Mouse (Mus musculus) neural tube, embryonic 14.5 days (tissue): Measurements from ENCODE around the gene Slc37a3. TPM values are rescaled to one million over a fixed set of nuclear protein-coding genes. Genes with fewer than 3 reads are reported as not detected.

Experiments used
- ATAC-seq: fragments of 200-750 bp; cut with Nextera tagmentation; 2 replicates; pipeline ENCODE4 v1.8.0; 2017; ENCODE audit warnings: low read depth, mild to moderate bottlenecking, moderate TSS enrichment, moderate library complexity
- H3K27ac ChIP-seq: fragments of 300-500 bp; sonication (generic); 2 replicates; pipeline ENCODE4 v1.5.1; 2014; ENCODE audit warnings: low read depth, mild to moderate bottlenecking, control low read depth, low read length, moderate library complexity, mixed read lengths
- H3K27me3 ChIP-seq: fragments of 300-500 bp; sonication (generic); 2 replicates; pipeline ENCODE4 v1.6.1; 2014; ENCODE audit warnings: low read length; ENCODE audit not compliant: control insufficient read depth, insufficient read depth
- H3K36me3 ChIP-seq: fragments of 300-500 bp; sonication (generic); 2 replicates; pipeline ENCODE4 v1.6.1; 2014; ENCODE audit warnings: low read length, mixed read lengths; ENCODE audit not compliant: control insufficient read depth, insufficient read depth
- H3K4me1 ChIP-seq: fragments of 300-500 bp; sonication (generic); 2 replicates; pipeline ENCODE4 v1.6.1; 2014; ENCODE audit warnings: low read length; ENCODE audit not compliant: control insufficient read depth, insufficient read depth
- H3K4me2 ChIP-seq: fragments of 300-500 bp; sonication (generic); 2 replicates; pipeline ENCODE4 v1.6.1; 2014; ENCODE audit warnings: mild to moderate bottlenecking, low read depth, low read length, control low read depth
- H3K4me3 ChIP-seq: fragments of 300-500 bp; sonication (generic); 2 replicates; pipeline ENCODE4 v1.5.1; 2014; ENCODE audit warnings: low read depth, low read length, control low read depth, mixed read lengths
- H3K9ac ChIP-seq: fragments of 300-500 bp; sonication (generic); replicated peaks from 2 replicates; pipeline ENCODE4 v1.6.1; 2014; ENCODE audit warnings: low read depth, mild to moderate bottlenecking, control low read depth, low read length, mixed read lengths
- H3K9me3 ChIP-seq: fragments of 300-500 bp; sonication (generic); 2 replicates; pipeline ENCODE4 v1.6.1; 2016; ENCODE audit warnings: low read length; ENCODE audit not compliant: control insufficient read depth
- WGBS: fragments of 180-500 bp; shearing (Covaris S2); extraction: QIAGEN DNeasy Blood & Tissue Kit; methylation state at CpG from one replicate; pipeline ENCODE4 v1.1.7; 2014; 5-methylcytosine and 5-hydroxymethylcytosine counted together
- polyA plus RNA-seq: library from polyadenylated mRNA; unstranded; fragments of >200 nt; fragmentation: Nextera tagmentation; extraction: Ambion mirVana; gene quantifications from 2 replicates; pipeline ENCODE4 v1.2.1, GENCODE M21; 2014

Slc37a3 gene
- polyA plus RNA-seq, 1 experiment from 2014 or later = 60.5 TPM

DNA sequence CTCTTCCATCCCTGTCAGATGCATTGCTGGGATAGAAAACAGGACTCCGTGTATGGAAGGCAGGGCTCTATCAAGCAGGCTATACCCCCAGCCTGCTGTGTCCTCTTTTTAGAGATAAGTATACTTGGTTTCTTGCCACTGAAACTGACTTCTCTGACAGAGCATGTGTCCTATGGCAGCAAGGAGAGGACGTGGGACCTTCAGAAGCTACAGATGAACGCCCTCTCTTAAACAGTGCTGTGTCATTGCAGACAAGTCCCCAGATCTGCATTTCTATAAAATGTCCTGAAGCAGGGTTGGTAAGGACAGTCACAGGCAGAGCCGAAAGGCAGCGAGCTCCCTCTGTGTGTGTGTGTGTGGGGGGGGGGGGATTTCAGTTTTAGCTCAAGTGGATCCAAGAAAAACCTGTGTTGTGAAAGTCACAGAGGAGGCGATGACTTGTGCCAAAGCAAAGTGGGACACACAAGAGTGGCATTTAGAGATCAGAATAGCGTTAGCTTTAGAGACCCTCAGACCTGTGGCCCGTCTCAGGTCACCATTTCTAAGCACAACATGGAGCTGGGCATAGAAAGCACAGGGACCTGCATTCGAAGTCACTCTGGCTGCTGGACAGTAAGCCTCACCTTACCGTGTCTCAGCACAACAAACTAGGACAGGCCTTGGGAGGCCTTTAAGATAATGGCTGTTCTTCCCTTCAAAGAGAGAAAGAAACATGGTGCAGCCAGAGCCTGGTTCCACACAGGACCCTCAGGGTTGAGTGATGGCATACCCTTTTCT is 59.4 kb downstream of the Slc37a3 start:
- 91% methylated on average over 10 of the region's 10 CpGs for WGBS
- Histone ChIP-seq H3K36me3 (no peaks in the 10 kb centered on the region), H3K9me3 (no peaks in the 10 kb centered on the region), H3K4me1 (no peaks in the 10 kb centered on the region), H3K27ac (no peak overlapping the region), H3K9ac (no peak overlapping the region), H3K27me3 (no peaks in the 10 kb centered on the region), H3K4me3 (no peak overlapping the region), H3K4me2 (no peak overlapping the region)
- ATAC-seq = no peak

GRCm38 (mm10) chr6:39316089-39316488 is 61.4 kb downstream of the Slc37a3 start:
- Histone ChIP-seq H3K4me1 (no peaks in the 10 kb centered on the region), H3K4me2 (no peak overlapping the region), H3K4me3 (no peak overlapping the region), H3K9me3 (no peaks in the 10 kb centered on the region), H3K36me3 (no peaks in the 10 kb centered on the region), H3K27ac (no peak overlapping the region), H3K27me3 (no peaks in the 10 kb centered on the region), H3K9ac (no peak overlapping the region)
- ATAC-seq = no peak
- 92% methylated on average over 6 of the region's 6 CpGs for WGBS

GRCm38 (mm10) chr6:39314461-39314860 is 63.0 kb downstream of the Slc37a3 start:
- Histone ChIP-seq H3K27ac (no peak overlapping the region), H3K36me3 (no peaks in the 10 kb centered on the region), H3K27me3 (no peaks in the 10 kb centered on the region), H3K4me2 (no peak overlapping the region), H3K4me3 (no peak overlapping the region), H3K4me1 (no peaks in the 10 kb centered on the region), H3K9me3 (no peaks in the 10 kb centered on the region), H3K9ac (no peak overlapping the region)
- WGBS = 91% methylated on average over 12 of the region's 12 CpGs
- no peak for ATAC-seq

- Histone ChIP-seq H3K36me3 (no peaks in the 10 kb centered on the region), H3K4me2 (no peak overlapping the region), H3K27me3 (no peaks in the 10 kb centered on the region), H3K4me3 (no peak overlapping the region), H3K9ac (no peak overlapping the region), H3K27ac (no peak overlapping the region), H3K9me3 (no peaks in the 10 kb centered on the region), H3K4me1 (no peaks in the 10 kb centered on the region)
- WGBS = 91% methylated on average over 3 of the region's 3 CpGs
- no peak for ATAC-seq
Observed at GRCm38 (mm10) chr6:39311786-39312185, 65.7 kb downstream of the Slc37a3 start.

- WGBS = 14% methylated on average over 6 of the region's 6 CpGs
- Histone ChIP-seq H3K4me3 (no peak overlapping the region), H3K9me3 (no peaks in the 10 kb centered on the region), H3K9ac (no peak overlapping the region), H3K36me3 (no peaks in the 10 kb centered on the region), H3K4me1 (no peaks in the 10 kb centered on the region), H3K27me3 (no peaks in the 10 kb centered on the region), H3K27ac (no peak overlapping the region), H3K4me2 (no peak overlapping the region)
- ATAC-seq = no peak
Observed at GRCm38 (mm10) chr6:39304371-39304874, 73.1 kb downstream of the Slc37a3 start.

DNA sequence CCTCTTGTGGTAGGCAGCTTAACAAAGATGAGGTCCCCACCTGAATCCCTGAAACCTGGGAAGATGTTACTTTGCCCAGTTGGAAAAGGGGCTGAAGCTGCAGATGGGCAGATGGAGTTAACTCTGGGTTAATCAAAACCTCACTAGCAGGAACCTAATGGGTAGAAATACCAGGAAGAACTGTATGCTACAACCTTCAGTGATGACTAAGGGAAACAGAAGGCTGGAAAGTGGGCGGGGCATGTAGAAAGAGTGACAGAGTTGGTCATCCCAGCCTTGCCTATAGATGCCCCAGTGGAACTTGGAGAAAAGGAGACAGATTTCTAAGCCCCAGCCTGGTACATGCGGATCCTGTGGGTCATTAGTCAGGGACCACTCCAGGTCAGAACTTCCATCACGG is 76.0 kb downstream of the Slc37a3 start:
- ATAC-seq = no peak
- Histone ChIP-seq H3K4me2 (no peak overlapping the region), H3K27ac (no peak overlapping the region), H3K27me3 (no peaks in the 10 kb centered on the region), H3K9me3 (no peaks in the 10 kb centered on the region), H3K4me1 (no peaks in the 10 kb centered on the region), H3K9ac (no peak overlapping the region), H3K36me3 (no peaks in the 10 kb centered on the region), H3K4me3 (no peak overlapping the region)
- 89% methylated on average over 3 of the region's 3 CpGs for WGBS

DNA sequence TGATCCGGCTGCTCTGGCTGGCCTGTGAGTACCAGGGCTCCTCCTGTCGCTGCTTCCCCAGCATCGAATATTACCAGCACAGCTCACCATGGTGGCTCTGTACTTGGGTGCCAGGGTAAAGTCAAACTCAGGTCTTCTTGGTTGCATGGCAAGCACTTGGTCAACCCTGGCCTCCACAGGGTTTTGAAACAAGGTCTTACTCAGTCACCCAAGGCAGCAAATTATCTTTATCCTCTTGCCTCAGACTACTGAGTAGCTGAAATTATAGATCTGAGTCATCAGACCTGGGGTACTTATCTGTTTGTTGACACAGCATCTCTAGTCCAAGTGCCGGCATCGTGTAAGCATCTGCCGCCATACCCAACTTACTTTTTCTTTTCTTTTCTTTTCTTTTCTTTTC is 80.4 kb downstream of the Slc37a3 start:
- H3K36me3 ChIP-seq = no peaks in the 10 kb centered on the region
- ATAC-seq = no peak
- no peak overlapping the region for H3K4me2 ChIP-seq
- WGBS = 90% methylated on average over 6 of the region's 6 CpGs
- no peaks in the 10 kb centered on the region for H3K4me1 ChIP-seq
- H3K9me3 ChIP-seq = no peaks in the 10 kb centered on the region
- H3K27me3 ChIP-seq = no peaks in the 10 kb centered on the region
- no peak overlapping the region for H3K4me3 ChIP-seq
- H3K9ac ChIP-seq = no peak overlapping the region
- H3K27ac ChIP-seq = no peak overlapping the region

GRCm38 (mm10) chr6:39296474-39296873 is 81.0 kb downstream of the Slc37a3 start:
- Histone ChIP-seq H3K9ac (no peak overlapping the region), H3K4me2 (no peak overlapping the region), H3K27ac (no peak overlapping the region), H3K9me3 (no peaks in the 10 kb centered on the region), H3K27me3 (no peaks in the 10 kb centered on the region), H3K4me3 (no peak overlapping the region), H3K36me3 (no peaks in the 10 kb centered on the region), H3K4me1 (no peaks in the 10 kb centered on the region)
- WGBS = 72% methylated on average over 4 of the region's 4 CpGs
- no peak for ATAC-seq

DNA sequence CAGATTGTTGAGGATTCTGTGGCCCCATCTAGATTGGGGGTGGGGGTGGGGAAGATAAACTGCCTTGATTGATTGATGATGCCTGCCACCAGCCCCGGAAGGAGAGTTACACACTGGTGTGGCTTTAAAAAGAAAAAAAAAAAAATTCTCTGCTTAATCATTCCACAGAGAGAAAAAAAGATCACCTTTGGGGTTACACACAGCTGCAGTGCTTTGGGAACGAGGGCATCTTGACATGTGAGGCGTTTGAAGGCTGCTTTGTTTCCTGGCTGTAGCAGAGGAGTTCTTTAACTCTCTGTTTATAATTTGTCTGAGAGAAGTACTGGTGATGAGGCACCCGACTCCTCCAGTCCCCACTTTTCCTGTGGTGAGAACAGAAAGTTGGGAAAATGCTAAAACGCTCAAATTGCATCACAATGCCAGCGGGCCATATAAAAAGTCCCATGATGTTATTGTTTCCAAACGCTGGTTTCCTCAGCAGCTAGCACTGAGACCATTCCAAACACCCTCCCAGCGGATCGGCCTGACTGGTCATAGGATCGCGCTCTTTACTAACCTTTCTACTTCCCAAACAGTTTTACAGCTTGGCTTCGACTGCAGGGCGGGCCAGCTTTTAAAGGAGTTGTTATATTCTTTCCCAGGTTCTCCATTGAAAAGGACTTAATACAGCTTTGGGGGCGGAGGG is 81.6 kb downstream of the Slc37a3 start:
- no peak overlapping the region for H3K9ac ChIP-seq
- ATAC-seq = no peak
- no peak overlapping the region for H3K4me2 ChIP-seq
- H3K36me3 ChIP-seq = no peaks in the 10 kb centered on the region
- H3K4me1 ChIP-seq = no peaks in the 10 kb centered on the region
- no peak overlapping the region for H3K4me3 ChIP-seq
- no peaks in the 10 kb centered on the region for H3K27me3 ChIP-seq
- WGBS = 10% methylated on average over 14 of the region's 14 CpGs
- no peak overlapping the region for H3K27ac ChIP-seq
- H3K9me3 ChIP-seq = no peaks in the 10 kb centered on the region
